Mouse (Mus musculus): ENCODE data around the gene Pkd1l2.

Pkd1l2 gene

GRCm38 (mm10) chr8:116975066-116975465 is 107.2 kb downstream of the Pkd1l2 start:
- no peak for DNase-seq (ENCODE audit: low read depth)

DNA sequence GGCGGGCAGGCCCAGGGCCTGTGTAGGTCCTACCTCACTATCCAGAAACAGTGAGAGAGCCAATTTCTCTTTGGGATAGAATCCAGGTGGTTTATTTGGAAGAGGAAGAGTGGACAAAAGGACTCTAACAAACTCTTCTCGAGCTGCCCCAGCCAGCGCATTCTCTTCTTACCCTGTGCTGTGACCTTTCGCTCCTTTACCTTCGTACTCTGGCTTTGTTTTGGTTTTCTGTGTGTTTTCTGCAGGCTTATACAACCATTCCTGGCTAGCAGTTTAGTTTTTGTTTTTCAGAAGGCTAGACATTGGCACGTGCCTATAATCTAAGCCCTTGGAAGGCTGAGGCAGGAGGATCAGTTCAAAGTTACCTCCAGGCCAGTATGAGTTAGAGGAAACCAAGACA is 112.7 kb downstream of the Pkd1l2 start:
- no peak for DNase-seq (ENCODE audit: low read depth)

DNA sequence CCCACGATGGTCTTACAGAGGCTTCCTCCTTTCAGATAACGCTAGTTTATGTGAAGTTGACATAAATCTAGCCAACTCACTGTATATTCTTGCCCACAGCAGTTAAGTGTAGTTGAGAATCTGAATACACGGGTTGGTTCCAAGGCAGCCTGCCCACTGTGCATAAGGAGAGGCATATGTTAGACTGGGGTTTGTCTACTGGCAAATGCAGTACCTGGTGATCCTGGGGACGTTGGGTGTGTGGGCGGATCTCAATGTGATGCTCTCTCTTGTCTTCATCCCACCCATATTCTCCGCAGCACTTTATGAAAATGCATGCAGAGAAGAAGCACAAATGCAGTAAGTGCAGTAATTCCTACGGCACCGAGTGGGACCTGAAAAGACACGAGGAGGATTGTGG is 127.8 kb downstream of the Pkd1l2 start:
- DNase-seq (ENCODE audit: low read depth) = no peak

- DNase-seq (ENCODE audit: low read depth) = peak; percentile 73
Measured at GRCm38 (mm10) chr8:116952428-116952827, 129.8 kb downstream of the Pkd1l2 start.

DNA sequence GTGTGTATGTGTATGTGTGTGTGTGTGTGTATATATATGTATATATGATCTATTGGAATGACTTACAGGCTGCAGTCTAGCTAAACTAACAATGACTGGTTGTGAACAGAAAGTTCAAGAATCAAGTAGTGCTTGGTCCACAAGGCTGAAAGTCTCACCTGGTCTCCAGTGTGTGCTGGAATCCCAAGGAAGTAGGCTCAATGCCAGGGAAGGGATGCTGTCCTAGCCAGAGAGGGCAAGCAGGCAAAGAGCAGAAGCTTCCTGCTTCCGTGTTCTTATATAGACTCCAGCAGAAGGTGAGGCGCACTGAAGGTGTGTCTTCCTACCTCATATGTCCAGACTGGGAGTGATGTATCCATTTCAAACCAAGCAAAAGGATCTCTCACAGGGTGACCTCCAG is 130.5 kb downstream of the Pkd1l2 start:
- no peak for DNase-seq (ENCODE audit: low read depth)

DNA sequence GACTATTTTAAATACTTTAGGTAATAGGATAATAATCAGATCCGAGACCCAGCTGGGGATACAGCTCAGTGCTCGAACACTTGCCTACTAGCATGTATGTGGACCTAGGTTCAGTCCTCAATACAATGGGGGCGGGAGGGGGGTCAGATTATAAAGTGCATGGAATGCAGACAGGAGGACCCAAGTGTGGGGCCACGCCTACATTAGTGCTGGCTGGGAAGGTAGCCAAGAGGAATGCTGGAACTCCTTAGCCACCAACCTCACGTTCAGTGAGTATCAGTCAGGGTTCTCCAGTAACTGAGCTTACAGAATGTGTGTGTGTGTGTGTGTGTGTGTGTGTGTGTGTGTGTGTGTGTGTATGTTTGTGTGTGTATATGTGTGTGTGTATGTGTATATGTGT is 130.9 kb downstream of the Pkd1l2 start:
- DNase-seq (ENCODE audit: low read depth) = no peak

GRCm38 (mm10) chr8:116947589-116947988 is 134.7 kb downstream of the Pkd1l2 start:
- DNase-seq (ENCODE audit: low read depth) = no peak

DNA sequence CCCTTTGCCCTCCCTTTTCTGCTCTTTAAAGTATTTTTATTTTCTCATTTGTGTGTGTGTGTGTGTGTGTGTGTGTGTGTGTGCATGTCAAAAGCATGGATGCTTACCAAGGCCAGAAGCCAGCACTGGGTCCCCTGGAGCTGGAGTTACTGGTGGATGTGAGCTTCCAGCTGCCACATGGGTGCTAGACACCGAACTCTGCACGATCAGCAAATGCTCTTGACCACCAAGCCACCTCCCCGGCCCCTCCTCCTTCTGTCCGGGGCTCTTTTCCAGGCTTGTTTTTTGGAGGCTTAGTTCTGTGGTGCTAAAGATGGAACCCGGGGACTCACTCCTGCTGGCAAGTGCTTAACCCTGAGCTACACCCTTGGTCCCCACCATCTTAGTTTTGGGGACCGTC is 135.4 kb downstream of the Pkd1l2 start:
- no peak for DNase-seq (ENCODE audit: low read depth)

- DNase-seq (ENCODE audit: low read depth) = peak; percentile 69
Measured at GRCm38 (mm10) chr8:116946268-116946838, 135.9 kb downstream of the Pkd1l2 start.

Data from naive thymus-derived CD4-positive, alpha-beta T cell, adult 2 months (primary cell).